Mouse (Mus musculus): Measurements from ENCODE around the gene Ahdc1. TPM values are rescaled to one million over a fixed set of nuclear protein-coding genes. Genes with fewer than 3 reads are reported as not detected.

Gene Ahdc1
- polyA plus RNA-seq, 1 experiment from 2014 or later: 1.6 TPM

GRCm38 (mm10) chr4:133018263-133018798, 7.3 kb downstream of the Ahdc1 start:
- no peak overlapping the region for H3K4me3 ChIP-seq (ENCODE audit: inconsistent target)
- no peaks in the 10 kb centered on the region for H3K36me3 ChIP-seq (ENCODE audit: inconsistent target)
- no peaks in the 10 kb centered on the region for H3K79me2 ChIP-seq (ENCODE audit: inconsistent target)
- H3K27ac ChIP-seq: no peak overlapping the region
- 83% methylated on average over 3 of the region's 3 CpGs for WGBS (ENCODE audit: missing documents)

- Histone ChIP-seq H3K27ac (no peak overlapping the region), H3K36me3 (ENCODE audit: inconsistent target) (no peaks in the 10 kb centered on the region), H3K79me2 (ENCODE audit: inconsistent target) (no peaks in the 10 kb centered on the region), H3K4me3 (ENCODE audit: inconsistent target) (no peak overlapping the region)
- WGBS (ENCODE audit: missing documents): 88% methylated on average over 1 of the region's 6 CpGs
Observed at GRCm38 (mm10) chr4:133020721-133021120, 9.7 kb downstream of the Ahdc1 start.

- H3K79me2 ChIP-seq (ENCODE audit: inconsistent target): no peaks in the 10 kb centered on the region
- no peaks in the 10 kb centered on the region for H3K36me3 ChIP-seq (ENCODE audit: inconsistent target)
- WGBS (ENCODE audit: missing documents): 79% methylated on average over 6 of the region's 9 CpGs
- no peak overlapping the region for H3K27ac ChIP-seq
- H3K4me3 ChIP-seq (ENCODE audit: inconsistent target): no peak overlapping the region
Observed at GRCm38 (mm10) chr4:133021181-133021671, 10.2 kb downstream of the Ahdc1 start.

GRCm38 (mm10) chr4:133022217-133022616, 11.2 kb downstream of the Ahdc1 start:
- 93% methylated on average over 14 of the region's 14 CpGs for WGBS (ENCODE audit: missing documents)
- Histone ChIP-seq H3K4me3 (ENCODE audit: inconsistent target) (no peak overlapping the region), H3K27ac (no peak overlapping the region), H3K79me2 (ENCODE audit: inconsistent target) (no peaks in the 10 kb centered on the region), H3K36me3 (ENCODE audit: inconsistent target) (no peaks in the 10 kb centered on the region)

GRCm38 (mm10) chr4:133022954-133023635, 12.0 kb downstream of the Ahdc1 start:
- Histone ChIP-seq H3K4me3 (ENCODE audit: inconsistent target) (no peak overlapping the region), H3K27ac (no peak overlapping the region), H3K36me3 (ENCODE audit: inconsistent target) (no peaks in the 10 kb centered on the region), H3K79me2 (ENCODE audit: inconsistent target) (no peaks in the 10 kb centered on the region)
- 98% methylated on average over 14 of the region's 14 CpGs for whole genome bisulfite sequencing (ENCODE audit: missing documents)

- Histone ChIP-seq H3K36me3 (ENCODE audit: inconsistent target) (no peaks in the 10 kb centered on the region), H3K79me2 (ENCODE audit: inconsistent target) (no peaks in the 10 kb centered on the region), H3K27ac (no peak overlapping the region), H3K4me3 (ENCODE audit: inconsistent target) (no peak overlapping the region)
- WGBS (ENCODE audit: missing documents): 89% methylated on average over 6 of the region's 6 CpGs
Observed at GRCm38 (mm10) chr4:133023636-133024035, 12.6 kb downstream of the Ahdc1 start.

- Histone ChIP-seq H3K79me2 (ENCODE audit: inconsistent target) (no peaks in the 10 kb centered on the region), H3K4me3 (ENCODE audit: inconsistent target) (no peak overlapping the region), H3K27ac (no peak overlapping the region), H3K36me3 (ENCODE audit: inconsistent target) (no peaks in the 10 kb centered on the region)
- 68% methylated on average over 4 of the region's 4 CpGs for WGBS (ENCODE audit: missing documents)
Observed at GRCm38 (mm10) chr4:133024404-133024803, 13.3 kb downstream of the Ahdc1 start.

GRCm38 (mm10) chr4:133024969-133025685, 14.1 kb downstream of the Ahdc1 start:
- WGBS (ENCODE audit: missing documents): 82% methylated on average over 10 of the region's 10 CpGs
- Histone ChIP-seq H3K27ac (no peak overlapping the region), H3K79me2 (ENCODE audit: inconsistent target) (no peaks in the 10 kb centered on the region), H3K4me3 (ENCODE audit: inconsistent target) (no peak overlapping the region), H3K36me3 (ENCODE audit: inconsistent target) (no peaks in the 10 kb centered on the region)

- 95% methylated on average over 10 of the region's 10 CpGs for WGBS (ENCODE audit: missing documents)
- Histone ChIP-seq H3K36me3 (ENCODE audit: inconsistent target) (no peaks in the 10 kb centered on the region), H3K27ac (no peak overlapping the region), H3K79me2 (ENCODE audit: inconsistent target) (no peaks in the 10 kb centered on the region), H3K4me3 (ENCODE audit: inconsistent target) (no peak overlapping the region)
Observed at GRCm38 (mm10) chr4:133026272-133026671, 15.2 kb downstream of the Ahdc1 start.

- Histone ChIP-seq H3K27ac (no peak overlapping the region), H3K36me3 (ENCODE audit: inconsistent target) (no peaks in the 10 kb centered on the region), H3K4me3 (ENCODE audit: inconsistent target) (no peak overlapping the region), H3K79me2 (ENCODE audit: inconsistent target) (no peaks in the 10 kb centered on the region)
- 38% methylated on average over 2 of the region's 2 CpGs for WGBS (ENCODE audit: missing documents)
Observed at GRCm38 (mm10) chr4:133026826-133027375, 15.8 kb downstream of the Ahdc1 start.

- WGBS (ENCODE audit: missing documents): 93% methylated on average over 10 of the region's 10 CpGs
- Histone ChIP-seq H3K27ac (no peak overlapping the region), H3K79me2 (ENCODE audit: inconsistent target) (no peaks in the 10 kb centered on the region), H3K36me3 (ENCODE audit: inconsistent target) (no peaks in the 10 kb centered on the region), H3K4me3 (ENCODE audit: inconsistent target) (no peak overlapping the region)
Observed at GRCm38 (mm10) chr4:133027721-133028120, 16.7 kb downstream of the Ahdc1 start.

GRCm38 (mm10) chr4:133028193-133028592, 17.1 kb downstream of the Ahdc1 start:
- H3K79me2 ChIP-seq (ENCODE audit: inconsistent target): no peaks in the 10 kb centered on the region
- H3K36me3 ChIP-seq (ENCODE audit: inconsistent target): no peaks in the 10 kb centered on the region
- WGBS (ENCODE audit: missing documents): 98% methylated on average over 6 of the region's 6 CpGs
- H3K4me3 ChIP-seq (ENCODE audit: inconsistent target): no peak overlapping the region
- H3K27ac ChIP-seq: no peak overlapping the region

- H3K36me3 ChIP-seq (ENCODE audit: inconsistent target): no peaks in the 10 kb centered on the region
- no peak overlapping the region for H3K4me3 ChIP-seq (ENCODE audit: inconsistent target)
- H3K79me2 ChIP-seq (ENCODE audit: inconsistent target): no peaks in the 10 kb centered on the region
- 98% methylated on average over 6 of the region's 6 CpGs for WGBS (ENCODE audit: missing documents)
- no peak overlapping the region for H3K27ac ChIP-seq
Observed at GRCm38 (mm10) chr4:133028875-133029274, 17.8 kb downstream of the Ahdc1 start.

- WGBS (ENCODE audit: missing documents): 89% methylated on average over 8 of the region's 8 CpGs
- Histone ChIP-seq H3K36me3 (ENCODE audit: inconsistent target) (no peaks in the 10 kb centered on the region), H3K27ac (no peak overlapping the region), H3K4me3 (ENCODE audit: inconsistent target) (no peak overlapping the region), H3K79me2 (ENCODE audit: inconsistent target) (no peaks in the 10 kb centered on the region)
Observed at GRCm38 (mm10) chr4:133032410-133033095, 21.5 kb downstream of the Ahdc1 start.
